Mouse (Mus musculus) liver, adult (tissue): ENCODE data around the gene Brat1.

Source experiments
- GATA4 ChIP-seq: IDR thresholded peaks from 2 replicates; pipeline ENCODE4 v1.6.1; 2014; ENCODE audit warnings: mild to moderate bottlenecking, low read length; ENCODE audit not compliant: insufficient replicate concordance

Brat1 gene

GRCm38 (mm10) chr5:140726062-140726839 is 21.4 kb downstream of the Brat1 start:
- no peak for TF ChIP-seq GATA4

GRCm38 (mm10) chr5:140726946-140727740 is 22.3 kb downstream of the Brat1 start:
- no peak for TF ChIP-seq GATA4

GRCm38 (mm10) chr5:140731040-140731797 is 26.4 kb downstream of the Brat1 start:
- TF ChIP-seq GATA4, result no peak

- TF ChIP-seq GATA4, result no peak
Observed at GRCm38 (mm10) chr5:140732195-140732594, 27.4 kb downstream of the Brat1 start.

- TF ChIP-seq GATA4, result no peak
Observed at GRCm38 (mm10) chr5:140733336-140733735, 28.5 kb downstream of the Brat1 start.

- no peak for TF ChIP-seq GATA4
Observed at GRCm38 (mm10) chr5:140735297-140735696, 30.5 kb downstream of the Brat1 start.

GRCm38 (mm10) chr5:140736166-140736565 is 31.4 kb downstream of the Brat1 start:
- no peak for TF ChIP-seq GATA4

GRCm38 (mm10) chr5:140739813-140740212 is 35.0 kb downstream of the Brat1 start:
- no peak for TF ChIP-seq GATA4

GRCm38 (mm10) chr5:140741040-140741439 is 36.2 kb downstream of the Brat1 start:
- TF ChIP-seq GATA4, result no peak

- TF ChIP-seq GATA4, result no peak
Observed at GRCm38 (mm10) chr5:140741877-140742276, 37.1 kb downstream of the Brat1 start.

GRCm38 (mm10) chr5:140743706-140744131 is 38.9 kb downstream of the Brat1 start:
- TF ChIP-seq GATA4, result no peak

- no peak for TF ChIP-seq GATA4
Observed at GRCm38 (mm10) chr5:140748425-140748824, 43.6 kb downstream of the Brat1 start.

- no peak for TF ChIP-seq GATA4
Observed at GRCm38 (mm10) chr5:140749062-140749875, 44.5 kb downstream of the Brat1 start.

GRCm38 (mm10) chr5:140750925-140751324 is 46.1 kb downstream of the Brat1 start:
- TF ChIP-seq GATA4, result no peak

GRCm38 (mm10) chr5:140752041-140752440 is 47.2 kb downstream of the Brat1 start:
- TF ChIP-seq GATA4, result no peak
